Comparison of ENCODE assay signal across 8 mouse cellular contexts in the genomic region with DNA sequence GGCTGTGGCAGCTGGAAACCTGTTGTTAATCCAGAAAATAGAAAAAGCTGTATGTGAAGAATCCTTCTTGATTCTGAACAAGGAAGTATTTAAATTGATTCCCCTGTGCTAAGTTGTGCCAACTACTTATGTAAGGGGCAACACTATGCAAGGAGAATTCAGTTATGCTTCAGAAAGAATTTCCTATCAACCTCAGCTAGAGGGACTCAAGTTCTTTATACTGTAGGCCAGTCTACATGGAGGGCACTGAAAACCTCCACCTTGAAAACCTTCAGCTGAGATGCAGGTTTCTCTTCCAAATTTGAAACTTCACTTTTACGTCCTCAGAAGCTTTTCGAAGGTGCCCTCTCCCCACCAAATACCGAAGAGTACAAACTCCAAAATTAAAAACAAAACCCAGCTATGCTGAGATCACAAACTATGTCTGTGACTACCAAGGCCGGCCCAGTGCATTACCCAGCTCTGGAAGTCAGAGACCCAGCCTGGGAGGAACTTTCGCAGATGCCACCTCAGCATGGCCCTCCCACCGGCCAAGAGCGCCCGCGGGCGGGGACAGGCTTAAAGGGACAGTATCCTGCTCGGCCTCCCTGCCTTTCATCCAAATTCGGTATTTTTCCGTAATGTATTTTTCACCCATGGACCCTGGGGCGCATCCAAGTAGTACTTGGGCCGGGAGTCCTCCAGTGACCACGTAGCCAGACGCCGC. TPM values are rescaled to one million over a fixed set of nuclear protein-coding genes. Genes with fewer than 3 reads are reported as not detected.
DNase-seq lines count a peak whose midpoint lies in the region; ATAC-seq and TF ChIP-seq lines count a peak whose summit lies in the region.

No protein-coding gene starts in this region.

- H3K36me3 ChIP-seq in CH12.LX (replicated peaks in 1 of 2; ENCODE audit: control insufficient read depth in 1 of 2, insufficient read depth in 1 of 2, low read length in 1 of 2), result peaks cover 15 to 35% of the 10 kb centered on the region in 2 experiments
- no peaks in the 10 kb centered on the region for H3K36me3 ChIP-seq in forebrain, embryonic 11.5 days (ENCODE audit: control insufficient read depth, insufficient read depth, low read length)
- H3K36me3 ChIP-seq in heart, embryonic 16.5 days (ENCODE audit: control insufficient read depth, insufficient read depth), result peaks cover 11% of the 10 kb centered on the region; the same call in 1 of the 2 replicates
- peaks cover 14% of the 10 kb centered on the region for H3K36me3 ChIP-seq in liver, postnatal 0 days (replicated peaks; ENCODE audit: insufficient read depth, low read length)
- peaks cover 3% of the 10 kb centered on the region; the same call in 1 of the 2 replicates for H3K36me3 ChIP-seq in neural tube, embryonic 13.5 days

- no peak for TF ChIP-seq CTCF in CH12.LX (conservative IDR thresholded peaks at IDR 0.05 in 1 of 2, IDR thresholded peaks at IDR 0.05 in 1 of 2; ENCODE audit: low read depth in 2 of 2, low read length in 2 of 2)
- TF ChIP-seq CTCF in liver, postnatal 0 days (IDR thresholded peaks at IDR 0.05; ENCODE audit: low read depth), result no peak

- peak overlapping the region; percentile 63 for H3K27ac ChIP-seq in CH12.LX (ENCODE audit: insufficient read depth, low read depth)
- H3K27ac ChIP-seq in forebrain, embryonic 11.5 days (ENCODE audit: low read depth, low read length), result peak overlapping the region; percentile 68; the same call in 1 of the 2 replicates
- H3K27ac ChIP-seq in heart, embryonic 16.5 days (ENCODE audit: low read length), result peak overlapping the region; percentile 97
- H3K27ac ChIP-seq in liver, postnatal 0 days (ENCODE audit: low read depth), result peak overlapping the region; percentile 99
- H3K27ac ChIP-seq in neural tube, embryonic 13.5 days (replicated peaks), result peak overlapping the region; percentile 74

- 6% methylated on average over 18 of the region's 18 CpGs for whole genome bisulfite sequencing in forebrain, embryonic 11.5 days
- 3% methylated on average over 18 of the region's 18 CpGs for WGBS in heart, embryonic 16.5 days
- 4% methylated on average over 18 of the region's 18 CpGs for WGBS in liver, postnatal 0 days (ENCODE audit: insufficient replicate concordance)
- WGBS in neural tube, embryonic 13.5 days, result 7% methylated on average over 18 of the region's 18 CpGs

- H3K9ac ChIP-seq in CH12.LX (ENCODE audit: insufficient read depth, low read depth), result peak overlapping the region; percentile 99
- peak overlapping the region; percentile 87 for H3K9ac ChIP-seq in forebrain, embryonic 11.5 days (ENCODE audit: low read length)
- peak overlapping the region; percentile 98 for H3K9ac ChIP-seq in heart, embryonic 16.5 days (ENCODE audit: low read length)
- peak overlapping the region; percentile 98 for H3K9ac ChIP-seq in liver, postnatal 0 days (replicated peaks)
- H3K9ac ChIP-seq in neural tube, embryonic 13.5 days, result peak overlapping the region; percentile 83

- dilution Hi-C loops in CH12.LX (cut with MboI; ENCODE audit: extremely low pct_ligation_motif_present, extremely low pct_unique_long_range_greater_than_20kb, low sequenced_read_pairs), result no loop called here

- H3K9me3 ChIP-seq in CH12.LX (replicated peaks; ENCODE audit: low read length), result no peaks in the 10 kb centered on the region
- no peaks in the 10 kb centered on the region for H3K9me3 ChIP-seq in forebrain, embryonic 11.5 days (ENCODE audit: control insufficient read depth, low read length)
- no peaks in the 10 kb centered on the region for H3K9me3 ChIP-seq in heart, embryonic 16.5 days (replicated peaks; ENCODE audit: control insufficient read depth, low read length)
- H3K9me3 ChIP-seq in liver, postnatal 0 days (ENCODE audit: low read length), result no peaks in the 10 kb centered on the region
- no peaks in the 10 kb centered on the region for H3K9me3 ChIP-seq in neural tube, embryonic 13.5 days

- no peaks in the 10 kb centered on the region for H3K27me3 ChIP-seq in CH12.LX (replicated peaks)
- H3K27me3 ChIP-seq in forebrain, embryonic 11.5 days (ENCODE audit: control insufficient read depth, insufficient read depth, low read length), result no peaks in the 10 kb centered on the region
- no peaks in the 10 kb centered on the region for H3K27me3 ChIP-seq in heart, embryonic 16.5 days (ENCODE audit: control insufficient read depth, insufficient read depth, low read length)
- no peaks in the 10 kb centered on the region for H3K27me3 ChIP-seq in liver, postnatal 0 days (ENCODE audit: insufficient read depth, low read length)
- H3K27me3 ChIP-seq in neural tube, embryonic 13.5 days, result no peaks in the 10 kb centered on the region

- DNase-seq in CH12.LX (ENCODE audit: extremely low read depth), result peak; percentile 64
- peak; percentile 53 for DNase-seq in c-Kit-positive CD71-positive TER-119-negative erythroid progenitor cells, embryonic 14.5 days (ENCODE audit: low read depth)
- peak; percentile 83 for DNase-seq in forebrain, embryonic 11.5 days (ENCODE audit: low spot score)
- peak; percentile 89 to 95 for DNase-seq in kidney, postnatal 25 days
- DNase-seq in liver, postnatal 0 days, result peak; percentile 84
- DNase-seq in testis, postnatal 14 days (ENCODE audit: low spot score), result peak; percentile 77

- no peak for TF ChIP-seq POLR2A in CH12.LX (IDR thresholded peaks at IDR 0.05; ENCODE audit: low read depth, low read length)

- peaks cover 6 to 34% of the 10 kb centered on the region in 2 experiments; a peak in 3 of 4 replicates for H3K4me1 ChIP-seq in CH12.LX (ENCODE audit: control insufficient read depth in 1 of 2, insufficient read depth in 2 of 2)
- H3K4me1 ChIP-seq in forebrain, embryonic 11.5 days (replicated peaks; ENCODE audit: control insufficient read depth, insufficient read depth, low read length), result peaks cover 4% of the 10 kb centered on the region; the same call in 1 of the 2 replicates
- peaks cover 29% of the 10 kb centered on the region for H3K4me1 ChIP-seq in heart, embryonic 16.5 days (ENCODE audit: control insufficient read depth, insufficient read depth, low read length)
- H3K4me1 ChIP-seq in liver, postnatal 0 days (ENCODE audit: insufficient read depth), result peaks cover 22% of the 10 kb centered on the region; the same call in 1 of the 2 replicates
- peaks cover 24% of the 10 kb centered on the region for H3K4me1 ChIP-seq in neural tube, embryonic 13.5 days (replicated peaks)

- peak overlapping the region; percentile 90 for H3K4me2 ChIP-seq in CH12.LX (ENCODE audit: insufficient read depth, low read depth, poor library complexity, severe bottlenecking)
- peak overlapping the region; percentile 91 for H3K4me2 ChIP-seq in forebrain, embryonic 11.5 days (ENCODE audit: low read depth, low read length, severe bottlenecking)
- peak overlapping the region; percentile 78 for H3K4me2 ChIP-seq in heart, embryonic 16.5 days (ENCODE audit: low read depth, low read length)
- peak overlapping the region; percentile 87 for H3K4me2 ChIP-seq in liver, postnatal 0 days (ENCODE audit: low read depth, low read length)
- peak overlapping the region; percentile 99 for H3K4me2 ChIP-seq in neural tube, embryonic 13.5 days

- peak overlapping the region; percentile 69 to 95 (median 84) for H3K4me3 ChIP-seq in CH12.LX (replicated peaks in 1 of 3; ENCODE audit: low read depth in 2 of 3, low read length in 2 of 3, poor library complexity in 1 of 3)
- H3K4me3 ChIP-seq in forebrain, embryonic 11.5 days (ENCODE audit: low read depth, low read length), result peak overlapping the region; percentile 89
- peak overlapping the region; percentile 98 for H3K4me3 ChIP-seq in heart, embryonic 16.5 days (ENCODE audit: low read length)
- H3K4me3 ChIP-seq in liver, postnatal 0 days (ENCODE audit: low read depth, low read length), result peak overlapping the region; percentile 97
- peak overlapping the region; percentile 77 for H3K4me3 ChIP-seq in neural tube, embryonic 13.5 days

- TF ChIP-seq RAD21 in CH12.LX (IDR thresholded peaks at IDR 0.05; ENCODE audit: low read depth, low read length), result no peak; the same call in 1 of the 2 replicates

- peaks cover 53% of the 10 kb centered on the region for H3K79me2 ChIP-seq in CH12.LX (replicated peaks; ENCODE audit: control insufficient read depth, extremely low read depth, insufficient read depth, poor library complexity, severe bottlenecking)

- no peak for TF ChIP-seq EP300 in CH12.LX (IDR thresholded peaks at IDR 0.05; ENCODE audit: low read length)
- 0 out of 2 replicates have a peak, but pooled peaks have one; percentile 12 for TF ChIP-seq EP300 in liver, postnatal 0 days (IDR thresholded peaks at IDR 0.05; ENCODE audit: low read depth)

- peak; percentile 70 for ATAC-seq in forebrain, embryonic 11.5 days (replicated peaks; ENCODE audit: low FRiP score)
- ATAC-seq in heart, embryonic 16.5 days (replicated peaks; ENCODE audit: extremely low read depth, insufficient read depth, low FRiP score), result peak; percentile 85
- peak; percentile 83 for ATAC-seq in liver, postnatal 0 days
- peak; percentile 81 for ATAC-seq in neural tube, embryonic 13.5 days (ENCODE audit: low read depth)

- in situ Hi-C loops in CH12.LX (cut with MboI; ENCODE audit: low pct_ligation_motif_present, low pct_unique_long_range_greater_than_20kb, low sequenced_read_pairs), result no loop called here

TF ChIP-seq in CH12.LX, 34 proteins besides CTCF, POLR2A, EP300 and RAD21:
- no peak; the same call in 1 of the 2 replicates for TF ChIP-seq ZMIZ1 (IDR thresholded peaks at IDR 0.05; ENCODE audit: low read depth, low read length)
- peak; percentile 29; the same call in 1 of the 2 replicates for TF ChIP-seq TCF12 (IDR thresholded peaks at IDR 0.05; ENCODE audit: low read depth, low read length)
- TF ChIP-seq MAFK (IDR thresholded peaks at IDR 0.05; ENCODE audit: insufficient replicate concordance, low read length), result peak; percentile 58; the same call in 1 of the 2 replicates
- TF ChIP-seq ELF1 (IDR thresholded peaks at IDR 0.05; ENCODE audit: low read depth, low read length), result no peak
- no peak for TF ChIP-seq CHD2 (IDR thresholded peaks at IDR 0.05; ENCODE audit: low read length)
- peak; percentile 75 for TF ChIP-seq SIN3A (IDR thresholded peaks at IDR 0.05; ENCODE audit: low read length)
- peak; percentile 23; the same call in 1 of the 2 replicates for TF ChIP-seq UBTF (IDR thresholded peaks at IDR 0.05; ENCODE audit: low read depth, low read length)
- TF ChIP-seq MXI1 (IDR thresholded peaks at IDR 0.05; ENCODE audit: low read depth, low read length), result peak; percentile 49; the same call in 1 of the 2 replicates
- no peak for TF ChIP-seq JUN (IDR thresholded peaks at IDR 0.05; ENCODE audit: insufficient read depth, low read depth, low read length)

RNA-seq across cellular contexts. Expression of a gene that starts 34.1 kb away (rescaled TPM):
- total RNA-seq in CH12.LX (2012; rRNA removed) (114 and 117 TPM in 2 replicates), CH12.LX (2014; rRNA removed) (103 and 106 TPM in 2 replicates)
- 178 and 179 TPM in 2 replicates for polyA plus RNA-seq in CH12.LX (2012; ENCODE audit: insufficient read length, low read depth)
- 87.1 and 92.4 TPM in 2 replicates for polyA plus RNA-seq in forebrain, embryonic 11.5 days (2014; fragmentation: Nextera tagmentation; extraction: Ambion mirVana)
- polyA plus RNA-seq in heart, embryonic 16.5 days (2015; fragmentation: Nextera tagmentation; extraction: Ambion mirVana), result 116 and 129 TPM in 2 replicates
- polyA plus RNA-seq in liver, postnatal 0 days (2015; fragmentation: Nextera tagmentation; extraction: Ambion mirVana), result 106 and 131 TPM in 2 replicates
- polyA plus RNA-seq in neural tube, embryonic 13.5 days (2015; fragmentation: Nextera tagmentation; extraction: Ambion mirVana), result 83.9 and 85.7 TPM in 2 replicates

Comparison
In these comparisons a context has a peak if more than half of its experiments do, and no peak if none do; other contexts are left out.
1. Peak in every context shown above with its lines: DNase-seq, ATAC-seq, H3K4me3 ChIP-seq and H3K27ac ChIP-seq.